Mouse (Mus musculus): ENCODE data around the gene Slc26a1.

DNA sequence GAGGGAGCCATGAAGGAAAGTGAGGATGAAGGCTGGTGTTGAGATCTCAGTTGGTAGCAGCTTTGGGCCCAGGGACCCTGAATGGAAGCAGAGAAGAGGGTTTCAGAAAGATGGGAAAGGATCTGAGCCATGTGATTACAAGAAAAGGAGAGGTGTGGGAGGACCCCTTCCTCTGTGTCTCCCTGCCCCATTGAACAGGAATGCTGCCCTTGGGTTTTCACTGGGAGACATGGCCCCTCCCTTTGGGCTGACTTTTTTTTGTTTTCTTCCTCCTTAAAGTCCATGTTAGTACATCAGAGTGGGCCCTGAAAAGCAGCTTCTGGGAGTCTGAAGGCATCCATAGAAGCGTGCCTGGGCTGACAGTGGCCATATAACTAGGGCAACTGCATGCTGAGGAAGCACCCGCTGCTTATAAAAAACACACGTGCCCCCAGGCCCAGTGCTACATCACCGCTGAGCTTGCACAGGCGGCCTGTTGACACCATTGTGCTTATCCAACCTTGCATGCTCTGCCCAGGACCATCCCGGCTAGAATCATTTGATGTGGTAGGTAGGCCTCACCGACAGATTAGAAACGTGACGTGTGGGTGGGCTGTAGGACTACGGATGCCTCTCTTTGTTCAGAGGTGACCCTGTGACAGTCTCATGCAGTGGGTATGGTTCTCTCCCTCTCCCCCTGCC lies 26.1 kb upstream of the Slc26a1 start:
- TF ChIP-seq CTCF (IDR thresholded peaks at IDR 0.05; ENCODE audit: low read depth, low read length): no peak
- no peak for TF ChIP-seq POLR2A (IDR thresholded peaks at IDR 0.05; ENCODE audit: insufficient read depth, low read length)
- TF ChIP-seq EP300 (IDR thresholded peaks at IDR 0.05; ENCODE audit: insufficient read depth, low read depth, low read length): no peak
